ENCODE assay signal across 29 mouse cellular contexts in genomic region chr11:118408051-118408740, GRCm38 (mm10). TPM values are rescaled to one million over a fixed set of nuclear protein-coding genes. Genes with fewer than 3 reads are reported as not detected.
DNase-seq lines count a peak whose midpoint lies in the region; ATAC-seq and TF ChIP-seq lines count a peak whose summit lies in the region.
"Had no signal": no experiment of that assay in that cellular context is flagged by ENCODE, and none has a peak within 500 bp of the region (broad histone marks: within the 10 kb centered on the region; RNA-seq: fewer than 3 reads in every experiment).

No protein-coding gene starts in this region.

- 63% methylated on average over 18 of the region's 18 CpGs for WGBS in heart, embryonic 10.5 days
- WGBS in stomach, postnatal 0 days, result 71% methylated on average over 18 of the region's 18 CpGs
- WGBS in kidney, embryonic 16.5 days, result 81% methylated on average over 18 of the region's 18 CpGs

- peak overlapping the region; percentile 50; the same call in 1 of the 2 replicates for H3K27ac ChIP-seq in heart, embryonic 10.5 days
- H3K27ac ChIP-seq in stomach, postnatal 0 days (replicated peaks), result peak overlapping the region; percentile 86; the same call in 1 of the 2 replicates
- H3K27ac ChIP-seq in kidney, embryonic 16.5 days (ENCODE audit: low read length), result no peak overlapping the region
- H3K27ac ChIP-seq: embryonic facial prominence, embryonic 12.5 days; heart, embryonic 13.5 days; hindbrain, embryonic 10.5 days; hindbrain, postnatal 0 days; kidney, postnatal 0 days; limb, embryonic 13.5 days; lung, embryonic 15.5 days; midbrain, embryonic 13.5 days; neural tube, embryonic 15.5 days had no signal

- peaks cover 56% of the 10 kb centered on the region for H3K4me1 ChIP-seq in heart, embryonic 10.5 days
- no peaks in the 10 kb centered on the region; the same call in 1 of the 2 replicates for H3K4me1 ChIP-seq in stomach, postnatal 0 days (replicated peaks; ENCODE audit: control insufficient read depth, insufficient read depth)
- peaks cover 47% of the 10 kb centered on the region for H3K4me1 ChIP-seq in kidney, embryonic 16.5 days (ENCODE audit: insufficient read depth, low read length)
- H3K4me1 ChIP-seq: embryonic facial prominence, embryonic 12.5 days; limb, embryonic 13.5 days; lung, embryonic 15.5 days; midbrain, embryonic 13.5 days had no signal

- TF ChIP-seq CTCF in stomach, postnatal 0 days (IDR thresholded peaks at IDR 0.05; ENCODE audit: low read depth), result no peak

- H3K4me2 ChIP-seq in stomach, postnatal 0 days (replicated peaks; ENCODE audit: low read depth), result no peak overlapping the region
- no peak overlapping the region for H3K4me2 ChIP-seq in kidney, embryonic 16.5 days (replicated peaks; ENCODE audit: low read depth, low read length)
- H3K4me2 ChIP-seq: embryonic facial prominence, embryonic 12.5 days; heart, embryonic 13.5 days; limb, embryonic 13.5 days; liver, embryonic 11.5 days; lung, embryonic 15.5 days; midbrain, embryonic 13.5 days; neural tube, embryonic 15.5 days; stomach, embryonic 15.5 days had no signal

- 0 out of 2 replicates have a peak, but pooled peaks cover 3% of the 10 kb centered on the region for H3K27me3 ChIP-seq in heart, embryonic 10.5 days (ENCODE audit: insufficient read depth, poor library complexity, severe bottlenecking)
- H3K27me3 ChIP-seq in stomach, postnatal 0 days (ENCODE audit: control insufficient read depth, insufficient read depth, low read length), result no peaks in the 10 kb centered on the region
- H3K27me3 ChIP-seq in kidney, embryonic 16.5 days (ENCODE audit: insufficient read depth, low read length), result no peaks in the 10 kb centered on the region
- H3K27me3 ChIP-seq: embryonic facial prominence, embryonic 12.5 days; heart, embryonic 13.5 days; limb, embryonic 13.5 days; lung, embryonic 15.5 days; midbrain, embryonic 13.5 days; neural tube, embryonic 15.5 days; Patski; stomach, embryonic 15.5 days had no signal

- peaks cover 64% of the 10 kb centered on the region for H3K36me3 ChIP-seq in heart, embryonic 10.5 days
- H3K36me3 ChIP-seq in stomach, postnatal 0 days (ENCODE audit: control insufficient read depth, insufficient read depth, low read length), result peaks cover 22% of the 10 kb centered on the region
- H3K36me3 ChIP-seq in kidney, embryonic 16.5 days (ENCODE audit: insufficient read depth, low read length), result peaks cover 49% of the 10 kb centered on the region

- peak; percentile 5 for DNase-seq in adrenal gland, postnatal 14 days
- no peak for DNase-seq in adrenal gland, adult (ENCODE audit: inconsistent age in 2 of 2, low spot score in 1 of 2)
- no peak for DNase-seq in heart, embryonic 10.5 days (ENCODE audit: low spot score)
- DNase-seq in heart, adult 8-10 months (ENCODE audit: low spot score), result no peak
- peak; percentile 37 for DNase-seq in testis, postnatal 10 days (ENCODE audit: low spot score)
- no peak for DNase-seq in testis, postnatal 14 days (ENCODE audit: low spot score)
- no peak for DNase-seq in stomach, postnatal 0 days (ENCODE audit: low spot score)
- DNase-seq: embryo, embryonic 11 days; forebrain, postnatal 0 days; gastrocnemius, postnatal 25 days; kidney, adult 2 months; lung, postnatal 36 days; right cerebral cortex, adult 18-20 months had no signal

- no peak for TF ChIP-seq EP300 in stomach, postnatal 0 days (optimal IDR thresholded peaks at IDR 0.05)

- H3K4me3 ChIP-seq in heart, embryonic 10.5 days, result no peak overlapping the region
- no peak overlapping the region for H3K4me3 ChIP-seq in stomach, postnatal 0 days (ENCODE audit: low read depth, low read length)
- H3K4me3 ChIP-seq in kidney, embryonic 16.5 days (ENCODE audit: low read length), result no peak overlapping the region
- H3K4me3 ChIP-seq: embryonic facial prominence, embryonic 12.5 days; heart, embryonic 13.5 days; hindbrain, embryonic 10.5 days; limb, embryonic 13.5 days; lung, embryonic 15.5 days; midbrain, embryonic 13.5 days; neural tube, embryonic 15.5 days; stomach, embryonic 15.5 days had no signal

- ATAC-seq in stomach, postnatal 0 days (ENCODE audit: low FRiP score, low TSS enrichment), result no peak
- ATAC-seq in kidney, embryonic 16.5 days (ENCODE audit: low FRiP score, low TSS enrichment), result no peak
- ATAC-seq: forebrain, postnatal 0 days; hindbrain, postnatal 0 days; midbrain, embryonic 13.5 days; Patski had no signal

- H3K9ac ChIP-seq in stomach, postnatal 0 days (ENCODE audit: low read length), result no peak overlapping the region
- no peak overlapping the region for H3K9ac ChIP-seq in kidney, embryonic 16.5 days (replicated peaks; ENCODE audit: low read length)
- H3K9ac ChIP-seq: embryonic facial prominence, embryonic 12.5 days; forebrain, postnatal 0 days; heart, embryonic 13.5 days; limb, embryonic 13.5 days; lung, embryonic 15.5 days; midbrain, embryonic 13.5 days; neural tube, embryonic 15.5 days; stomach, embryonic 15.5 days had no signal

- no peaks in the 10 kb centered on the region for H3K9me3 ChIP-seq in heart, embryonic 10.5 days
- H3K9me3 ChIP-seq in stomach, postnatal 0 days (ENCODE audit: control insufficient read depth, low read length), result no peaks in the 10 kb centered on the region
- no peaks in the 10 kb centered on the region for H3K9me3 ChIP-seq in kidney, embryonic 16.5 days (ENCODE audit: low read length)
- H3K9me3 ChIP-seq: embryonic facial prominence, embryonic 12.5 days; heart, embryonic 13.5 days; hindbrain, embryonic 10.5 days; limb, embryonic 13.5 days; lung, embryonic 15.5 days; midbrain, embryonic 13.5 days; neural tube, embryonic 15.5 days; stomach, embryonic 15.5 days had no signal

RNA-seq across cellular contexts. Expression of gene Lgals3bp, which starts 6.3 kb away (rescaled TPM):
- total RNA-seq in adrenal gland, postnatal 14 days (2021), result 51.1 and 59.7 TPM in 2 replicates
- 5.1 and 6.2 TPM in 2 replicates for polyA plus RNA-seq in heart, embryonic 10.5 days (2016; fragmentation: Nextera tagmentation; extraction: Ambion mirVana)
- 10 to 100 TPM; 19.7 to 25.8 (median 23.3) TPM for total RNA-seq in heart, adult 8-10 months (2022)
- polyA plus RNA-seq in stomach, postnatal 0 days (2015; fragmentation: Nextera tagmentation; extraction: Ambion mirVana), result 142 and 144 TPM in 2 replicates
- 14.9 and 18.1 TPM in 2 replicates for polyA plus RNA-seq in kidney, embryonic 16.5 days (2015; fragmentation: Nextera tagmentation; extraction: Ambion mirVana)

RNA-seq across cellular contexts. Expression of gene Cant1, which starts 10.7 kb away (rescaled TPM):
- total RNA-seq in adrenal gland, postnatal 14 days (2021), result 25.3 and 28.4 TPM in 2 replicates
- 22.4 and 23.5 TPM in 2 replicates for polyA plus RNA-seq in heart, embryonic 10.5 days (2016; fragmentation: Nextera tagmentation; extraction: Ambion mirVana)
- 10 to 100 TPM; 16.4 to 19.2 (median 16.8) TPM for total RNA-seq in heart, adult 8-10 months (2022)
- polyA plus RNA-seq in stomach, postnatal 0 days (2015; fragmentation: Nextera tagmentation; extraction: Ambion mirVana), result 32.3 and 33.9 TPM in 2 replicates
- 30.6 and 30.9 TPM in 2 replicates for polyA plus RNA-seq in kidney, embryonic 16.5 days (2015; fragmentation: Nextera tagmentation; extraction: Ambion mirVana)

RNA-seq across cellular contexts. Expression of gene C1qtnf1, which starts 19.8 kb away (rescaled TPM):
- total RNA-seq in adrenal gland, postnatal 14 days (2021), result 23.7 and 29.2 TPM in 2 replicates
- polyA plus RNA-seq in heart, embryonic 10.5 days (2016; fragmentation: Nextera tagmentation; extraction: Ambion mirVana), result 2.7 and 3.3 TPM in 2 replicates
- 10 to 100 TPM; 13.5 to 15.3 (median 13.8) TPM for total RNA-seq in heart, adult 8-10 months (2022)
- polyA plus RNA-seq in stomach, postnatal 0 days (2015; fragmentation: Nextera tagmentation; extraction: Ambion mirVana), result 9.0 and 11.0 TPM in 2 replicates
- 8.2 and 8.3 TPM in 2 replicates for polyA plus RNA-seq in kidney, embryonic 16.5 days (2015; fragmentation: Nextera tagmentation; extraction: Ambion mirVana)
- total RNA-seq: megakaryocyte-erythroid progenitor cell, adult 5-6 weeks; monocyte, adult 5-6 weeks had no signal

RNA-seq across cellular contexts. Expression of gene Timp2, which starts 52.7 kb away (rescaled TPM):
- total RNA-seq in adrenal gland, postnatal 14 days (2021), result 78.9 and 94.3 TPM in 2 replicates
- 37.4 and 39.2 TPM in 2 replicates for polyA plus RNA-seq in heart, embryonic 10.5 days (2016; fragmentation: Nextera tagmentation; extraction: Ambion mirVana)
- 10 to 100 TPM; 73.9 to 99.6 (median 87.5) TPM for total RNA-seq in heart, adult 8-10 months (2022)
- 72.7 and 77.2 TPM in 2 replicates for polyA plus RNA-seq in stomach, postnatal 0 days (2015; fragmentation: Nextera tagmentation; extraction: Ambion mirVana)
- polyA plus RNA-seq in kidney, embryonic 16.5 days (2015; fragmentation: Nextera tagmentation; extraction: Ambion mirVana), result 84.6 TPM in 2 replicates
- total RNA-seq: MEL had no signal

Comparison
In these comparisons a context has a peak if more than half of its experiments do, and no peak if none do; other contexts are left out.
1. DNase-seq: peak in adrenal gland, postnatal 14 days (single experiment) and testis, postnatal 10 days (single experiment); none in adrenal gland, adult (0 of 2), heart, embryonic 10.5 days (single experiment), heart, adult 8-10 months (single experiment), testis, postnatal 14 days (single experiment) and stomach, postnatal 0 days (single experiment).